Comparison of ENCODE assay signal across 10 mouse cellular contexts in genomic region chr13:51753802-51754444, GRCm38 (mm10). TPM values are rescaled to one million over a fixed set of nuclear protein-coding genes. Genes with fewer than 3 reads are reported as not detected.
A peak's percentile ranks its signal among the peaks of the same experiment; 100 is the strongest.
DNase-seq lines count a peak whose midpoint lies in the region; ATAC-seq and TF ChIP-seq lines count a peak whose summit lies in the region.
"Had no signal": no experiment of that assay in that cellular context is flagged by ENCODE, and none has a peak within 500 bp of the region (broad histone marks: within the 10 kb centered on the region; RNA-seq: fewer than 3 reads in every experiment).

No protein-coding gene starts in this region.

- no peak overlapping the region for H3K4me2 ChIP-seq in hindbrain, embryonic 14.5 days (replicated peaks)
- H3K4me2 ChIP-seq in stomach, embryonic 16.5 days (ENCODE audit: low read depth, low read length), result no peak overlapping the region
- H3K4me2 ChIP-seq: stomach, embryonic 15.5 days had no signal

- WGBS in kidney, adult 2 months, result 68% methylated on average over 5 of the region's 5 CpGs
- 46% methylated on average over 5 of the region's 5 CpGs for WGBS in hindbrain, embryonic 14.5 days
- 58% methylated on average over 5 of the region's 5 CpGs for WGBS in stomach, embryonic 16.5 days

- peak; percentile 59; the same call in 1 of the 2 replicates for TF ChIP-seq EP300 in ES-Bruce4 (IDR thresholded peaks at IDR 0.05; ENCODE audit: insufficient read depth, low read depth, low read length)

- no peak overlapping the region for H3K9ac ChIP-seq in ES-Bruce4 (ENCODE audit: low read depth, poor library complexity, severe bottlenecking)
- no peak overlapping the region for H3K9ac ChIP-seq in hindbrain, embryonic 14.5 days
- no peak overlapping the region; the same call in 1 of the 2 replicates for H3K9ac ChIP-seq in stomach, embryonic 16.5 days (ENCODE audit: low read length)
- H3K9ac ChIP-seq: stomach, embryonic 15.5 days had no signal

- H3K4me1 ChIP-seq in kidney, adult 2 months (ENCODE audit: control insufficient read depth, insufficient read depth, low read length), result peaks cover 13% of the 10 kb centered on the region
- H3K4me1 ChIP-seq in ES-Bruce4 (ENCODE audit: control insufficient read depth, insufficient read depth, low read length), result peaks cover 15% of the 10 kb centered on the region
- peaks cover 21% of the 10 kb centered on the region for H3K4me1 ChIP-seq in hindbrain, embryonic 14.5 days (replicated peaks; ENCODE audit: control insufficient read depth, insufficient read depth, low read length)
- peaks cover 25% of the 10 kb centered on the region for H3K4me1 ChIP-seq in stomach, embryonic 16.5 days (ENCODE audit: control insufficient read depth, insufficient read depth, low read length)

- DNase-seq in kidney, adult 2 months, result peak; percentile 44
- no peak for DNase-seq in kidney, adult 11 months
- no peak for DNase-seq in hindbrain, embryonic 14.5 days (ENCODE audit: low spot score)
- no peak for DNase-seq in embryo, embryonic 9.5 days (ENCODE audit: extremely low spot score)
- DNase-seq in layer of hippocampus, adult 18-20 months (ENCODE audit: low spot score in 2 of 2), result no peak
- no peak for DNase-seq in right cerebral cortex, postnatal 10 days (ENCODE audit: low spot score in 2 of 2)
- DNase-seq: gastrocnemius, postnatal 25 days had no signal

- no peaks in the 10 kb centered on the region for H3K9me3 ChIP-seq in ES-Bruce4 (replicated peaks; ENCODE audit: control insufficient read depth, insufficient read depth, low read length, poor library complexity, severe bottlenecking)
- no peaks in the 10 kb centered on the region for H3K9me3 ChIP-seq in hindbrain, embryonic 14.5 days (ENCODE audit: control insufficient read depth, low read length)
- no peaks in the 10 kb centered on the region for H3K9me3 ChIP-seq in stomach, embryonic 16.5 days (replicated peaks; ENCODE audit: control insufficient read depth, low read length)
- H3K9me3 ChIP-seq: stomach, embryonic 15.5 days had no signal

- TF ChIP-seq POLR2A in kidney, adult 2 months (IDR thresholded peaks at IDR 0.05; ENCODE audit: low read depth, low read length), result no peak
- no peak for TF ChIP-seq POLR2A in ES-Bruce4 (IDR thresholded peaks at IDR 0.05; ENCODE audit: insufficient read depth, low read length)

- H3K4me3 ChIP-seq in kidney, adult 2 months (ENCODE audit: insufficient read depth, low read depth, low read length), result no peak overlapping the region
- H3K4me3 ChIP-seq in ES-Bruce4 (ENCODE audit: low read depth, low read length), result no peak overlapping the region
- H3K4me3 ChIP-seq in hindbrain, embryonic 14.5 days (replicated peaks; ENCODE audit: low read length), result no peak overlapping the region
- H3K4me3 ChIP-seq in stomach, embryonic 16.5 days (replicated peaks; ENCODE audit: low read length), result no peak overlapping the region
- H3K4me3 ChIP-seq: stomach, embryonic 15.5 days had no signal

- peak overlapping the region; percentile 1; the same call in 1 of the 2 replicates for H3K27ac ChIP-seq in kidney, adult 2 months (ENCODE audit: insufficient read depth, low read depth, low read length)
- no peak overlapping the region for H3K27ac ChIP-seq in ES-Bruce4 (ENCODE audit: insufficient read depth, low read length)
- 0 out of 2 replicates have a peak overlapping the region, but pooled peaks have one; percentile 6 for H3K27ac ChIP-seq in hindbrain, embryonic 14.5 days
- H3K27ac ChIP-seq in stomach, embryonic 16.5 days (ENCODE audit: low read length), result peak overlapping the region; percentile 59; the same call in 1 of the 2 replicates

- ATAC-seq in hindbrain, embryonic 14.5 days (ENCODE audit: low FRiP score), result no peak
- no peak for ATAC-seq in stomach, embryonic 16.5 days (ENCODE audit: insufficient read depth, low FRiP score)

- no peak for TF ChIP-seq CTCF in kidney, adult 2 months (conservative IDR thresholded peaks at IDR 0.05; ENCODE audit: insufficient read depth, insufficient read length, low read depth, low read length)
- no peak for TF ChIP-seq CTCF in ES-Bruce4 (IDR thresholded peaks at IDR 0.05; ENCODE audit: low read depth, low read length)

- no peaks in the 10 kb centered on the region for H3K27me3 ChIP-seq in kidney, adult 2 months (replicated peaks; ENCODE audit: control insufficient read depth, insufficient read depth, low read length)
- no peaks in the 10 kb centered on the region for H3K27me3 ChIP-seq in ES-Bruce4 (ENCODE audit: control insufficient read depth, insufficient read depth, low read length, poor library complexity, severe bottlenecking)
- no peaks in the 10 kb centered on the region for H3K27me3 ChIP-seq in hindbrain, embryonic 14.5 days (ENCODE audit: control insufficient read depth, insufficient read depth, low read length)
- H3K27me3 ChIP-seq in stomach, embryonic 16.5 days (ENCODE audit: control insufficient read depth, insufficient read depth, low read length), result no peaks in the 10 kb centered on the region
- H3K27me3 ChIP-seq: stomach, embryonic 15.5 days had no signal

- no peaks in the 10 kb centered on the region for H3K36me3 ChIP-seq in kidney, adult 2 months (ENCODE audit: control insufficient read depth, insufficient read depth, low read length)
- no peaks in the 10 kb centered on the region for H3K36me3 ChIP-seq in ES-Bruce4 (ENCODE audit: control insufficient read depth, insufficient read depth, low read length, poor library complexity, severe bottlenecking)
- H3K36me3 ChIP-seq in hindbrain, embryonic 14.5 days (replicated peaks; ENCODE audit: control insufficient read depth, insufficient read depth), result no peaks in the 10 kb centered on the region
- no peaks in the 10 kb centered on the region for H3K36me3 ChIP-seq in stomach, embryonic 16.5 days (ENCODE audit: control insufficient read depth, insufficient read depth, low read length)
- H3K36me3 ChIP-seq: stomach, embryonic 15.5 days had no signal

RNA-seq across cellular contexts. Expression of gene Sema4d, which starts 39.6 kb away (rescaled TPM):
- polyA plus RNA-seq in kidney, adult 2 months (2012; rRNA removed), result 87.8 and 93.2 TPM in 2 replicates
- polyA plus RNA-seq in ES-Bruce4 (2011; ENCODE audit: insufficient read depth, insufficient read length, low read depth, missing spikeins), result 22.9 and 24.6 TPM in 2 replicates
- 16.2 and 17.8 TPM in 2 replicates for polyA plus RNA-seq in hindbrain, embryonic 14.5 days (2014; fragmentation: Nextera tagmentation; extraction: Ambion mirVana)
- polyA plus RNA-seq in stomach, embryonic 16.5 days (2015; fragmentation: Nextera tagmentation; extraction: Ambion mirVana), result 11.5 and 14.1 TPM in 2 replicates
- 10 to 100 TPM; 78.8 to 79.1 TPM for total RNA-seq in layer of hippocampus, adult 18-20 months (2021)
